Mouse (Mus musculus) olfactory bulb, adult 2 months (tissue): ENCODE measurements at regions not wholly inside any gene's neighbourhood (a gene's known extent, or its start where the extent isn't known, plus 50 kb on each side); places are given as distances from the start of the nearest gene placed in this dataset.
"Not testable (repeated sequence)": the region's sequence is repeated elsewhere in the genome, so short reads cannot be mapped to it uniquely, and the experiment has no call there.

Source experiments
- CTCF ChIP-seq: fragments of 200-500 bp; IDR thresholded peaks from 2 replicates; pipeline ENCODE4 v1.5.1; 2012; ENCODE audit warnings: low read depth, mild to moderate bottlenecking, low read length, moderate library complexity; ENCODE audit not compliant: insufficient read depth
- POLR2A ChIP-seq: fragments of 200-500 bp; IDR thresholded peaks from 2 replicates; pipeline ENCODE4 v1.6.1; 2012; ENCODE audit warnings: mild to moderate bottlenecking, low read depth, low read length, moderate library complexity; ENCODE audit not compliant: insufficient read depth

DNA sequence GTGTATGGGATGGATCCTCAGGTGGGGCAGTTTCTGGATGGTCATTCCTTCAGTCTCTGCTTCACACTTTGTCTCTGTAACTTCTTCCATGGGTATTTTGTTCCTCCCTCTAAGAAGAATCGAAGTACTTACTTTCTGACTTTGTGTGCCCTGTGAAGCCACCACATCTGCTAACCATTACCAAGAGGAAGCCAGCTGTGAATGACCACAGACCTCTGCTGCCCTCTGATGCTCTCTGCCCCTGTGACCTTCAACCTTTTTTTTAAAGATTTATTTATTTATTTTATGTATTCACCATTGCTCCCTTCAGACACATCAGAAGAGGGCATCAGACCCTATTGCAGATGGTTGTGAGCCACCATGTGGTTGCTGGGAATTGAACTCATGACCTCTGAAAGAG, 475.7 kb upstream of the Gulo start:
- not testable (repeated sequence) for TF ChIP-seq CTCF, POLR2A
